Mouse (Mus musculus) megakaryocyte progenitor cell, adult 5-6 weeks (primary cell): ENCODE measurements around the gene Rgs12. TPM values are rescaled to one million over a fixed set of nuclear protein-coding genes. Genes with fewer than 3 reads are reported as not detected.

ENCODE experiments used
- ATAC-seq: replicated peaks from 2 replicates; pipeline ENCODE4 v1.8.0; 2016; ENCODE audit warnings: mild to moderate bottlenecking, moderate TSS enrichment, inconsistent platforms; ENCODE audit not compliant: poor library complexity
- total RNA-seq, 2 experiments: library from RNA; stranded (forward) in 1 of 2; stranded (reverse) in 1 of 2; fragments of 157-497, 149-512 nt in 1 of 2; fragments of 200-1000 nt in 1 of 2; gene quantifications; 2 replicates each; pipeline versions ENCODE4 v1.2.3 to v1.2.4; 2015 to 2017

Gene Rgs12
- total RNA-seq (2015) = 9.7 and 12.2 TPM in 2 replicates
- total RNA-seq (2017) = 8.3 and 11.8 TPM in 2 replicates

DNA sequence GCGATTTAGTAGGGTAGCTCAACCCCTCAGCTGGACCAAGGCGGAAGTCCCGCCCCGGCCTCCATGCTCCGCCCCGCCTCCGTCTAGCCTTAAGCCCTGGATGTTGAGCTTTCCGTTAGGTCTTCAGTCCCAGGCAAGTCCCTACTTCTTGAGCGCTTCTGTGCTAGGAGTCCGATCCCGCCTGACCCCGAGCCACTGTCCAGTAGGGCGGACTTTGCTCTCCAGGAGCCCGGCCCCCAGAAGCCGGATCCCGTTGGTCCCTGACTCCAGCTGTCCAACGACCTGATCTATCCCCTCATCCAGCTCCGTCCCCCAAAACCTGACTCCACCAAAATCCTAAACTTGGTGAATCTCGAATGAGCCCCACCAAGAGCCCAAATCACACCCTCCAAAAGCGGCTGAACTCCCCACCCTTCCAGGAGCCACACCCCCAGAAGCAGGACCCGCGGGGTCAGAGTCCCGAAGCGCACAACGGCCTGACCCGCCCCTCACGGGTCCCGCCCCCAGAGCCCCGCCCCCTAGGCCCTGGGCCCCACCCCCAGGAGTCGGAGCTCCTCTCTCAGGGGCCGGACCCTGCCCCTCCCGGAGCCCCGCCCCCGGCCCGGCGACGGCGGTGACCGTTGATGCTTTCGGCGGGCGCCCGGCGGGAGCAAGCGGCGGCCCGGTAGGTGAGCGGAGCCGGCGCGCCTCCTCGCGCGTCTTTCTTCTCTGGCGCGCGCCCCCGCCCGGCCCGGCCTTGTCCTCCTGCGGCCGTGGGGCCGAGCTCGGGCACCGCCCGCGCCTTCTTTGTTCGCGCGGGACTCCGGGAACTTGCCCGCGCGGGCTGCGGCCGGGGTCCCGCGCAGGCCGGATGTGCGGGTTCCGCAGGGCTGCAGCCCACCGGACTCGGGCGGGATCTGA, at the start of gene Rgs12:
Gene Rgs12, plus strand, starts transcription at position 585 of the 900 bp plus-strand sequence.
- peak; percentile 82 for ATAC-seq

GRCm38 (mm10) chr5:34899787-34900469, 49.3 kb upstream of the Rgs12 start:
- no peak for ATAC-seq

GRCm38 (mm10) chr5:34902371-34902770, 46.9 kb upstream of the Rgs12 start:
- no peak for ATAC-seq

DNA sequence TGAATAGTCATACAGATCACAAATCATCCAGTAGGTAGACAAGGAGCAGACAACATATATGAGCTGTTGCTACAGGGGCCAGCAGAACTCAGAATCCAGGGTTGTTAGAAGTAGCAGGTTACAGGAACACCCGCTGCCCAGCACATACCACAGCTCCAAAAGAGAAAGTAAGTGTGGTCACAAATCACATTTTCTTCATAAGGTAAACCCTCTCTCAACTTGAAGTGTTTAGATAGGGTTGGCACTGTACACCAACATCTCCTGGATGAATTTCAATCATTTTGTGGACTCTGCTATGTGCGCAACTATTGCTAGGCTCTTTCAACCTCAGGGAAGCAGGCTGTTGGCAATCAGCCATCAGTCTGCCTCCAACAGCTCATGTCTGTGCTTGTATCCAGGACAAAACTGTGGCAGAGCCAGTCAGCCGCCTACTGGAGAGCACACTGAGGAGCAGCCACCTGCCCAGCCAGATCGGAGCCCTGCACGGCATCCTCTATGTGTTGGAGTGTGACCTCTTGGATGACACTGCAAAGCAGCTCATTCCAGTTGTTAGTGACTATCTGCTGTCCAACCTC, 46.3 kb upstream of the Rgs12 start:
- ATAC-seq = no peak

DNA sequence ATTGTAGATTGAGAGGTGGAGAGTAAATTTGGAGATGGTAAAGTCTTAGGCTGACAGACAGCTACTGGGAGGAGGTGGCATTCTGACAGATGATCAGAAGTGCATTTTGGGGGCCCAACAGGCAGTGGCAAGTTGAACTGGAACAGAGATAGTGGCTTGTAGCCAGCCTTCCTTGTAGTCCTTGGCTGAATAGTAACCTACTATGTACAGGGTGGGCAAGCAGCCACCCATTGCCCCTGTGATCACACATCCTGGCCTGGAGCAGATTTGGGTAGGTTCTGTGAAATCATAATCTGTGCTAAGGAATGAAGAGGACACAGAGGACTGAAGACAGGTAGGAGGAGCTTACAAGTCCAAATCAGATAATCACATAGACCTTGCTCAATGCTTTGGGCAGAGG, 44.8 kb upstream of the Rgs12 start:
- no peak for ATAC-seq

- ATAC-seq = no peak
These were observed 42.0 kb upstream of the Rgs12 start for GRCm38 (mm10) chr5:34907230-34907629.

- peak; percentile 78 for ATAC-seq
These were observed 41.1 kb upstream of the Rgs12 start, which contains the start of gene Msantd1 for GRCm38 (mm10) chr5:34907910-34908725. Msantd1 (plus strand) TSS chr5:34908012.

- ATAC-seq = no peak
These were observed 40.3 kb upstream of the Rgs12 start for GRCm38 (mm10) chr5:34908726-34909633.

GRCm38 (mm10) chr5:34909634-34910503, 39.4 kb upstream of the Rgs12 start:
- peak; percentile 43; the same call in 1 of the 2 replicates for ATAC-seq

DNA sequence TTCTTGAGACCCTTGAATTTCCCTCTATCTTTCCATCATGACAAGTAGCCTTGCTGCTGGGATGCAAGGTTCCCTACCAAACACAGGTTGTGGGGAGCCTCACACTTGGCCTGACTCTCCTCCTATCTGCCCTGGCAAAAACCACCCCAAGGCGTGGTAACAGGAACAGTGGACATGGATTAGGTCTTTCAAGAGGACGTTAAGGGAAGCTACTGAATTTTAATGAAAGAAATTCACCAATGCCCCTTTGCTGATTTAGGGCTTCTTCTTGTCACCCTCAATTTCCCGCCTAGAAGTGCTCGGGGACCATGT, 38.8 kb upstream of the Rgs12 start:
- no peak for ATAC-seq

DNA sequence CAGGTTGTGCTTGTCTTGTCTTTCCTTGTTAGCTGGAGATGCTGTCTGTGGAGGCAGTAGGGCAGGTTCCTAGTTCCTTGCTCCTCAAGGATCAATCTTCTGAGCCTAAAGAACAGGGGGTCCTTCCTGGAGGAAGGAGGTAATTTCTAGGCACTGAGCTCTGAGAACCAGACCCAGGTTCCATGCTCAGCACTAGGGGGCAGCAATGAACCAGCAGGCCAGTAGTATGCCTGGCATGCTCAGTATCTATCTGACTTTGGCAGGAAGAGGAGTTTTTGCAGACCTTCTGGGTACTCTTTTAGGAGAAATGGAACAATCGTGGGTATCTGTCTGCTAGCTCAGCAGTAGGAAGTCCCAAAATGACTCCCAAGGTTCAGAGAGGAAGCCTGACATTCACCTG, 33.4 kb upstream of the Rgs12 start:
- ATAC-seq = peak; percentile 90

GRCm38 (mm10) chr5:34917234-34917655, 32.0 kb upstream of the Rgs12 start:
- ATAC-seq = no peak

GRCm38 (mm10) chr5:34918785-34919184, 30.5 kb upstream of the Rgs12 start:
- peak; percentile 18 for ATAC-seq

DNA sequence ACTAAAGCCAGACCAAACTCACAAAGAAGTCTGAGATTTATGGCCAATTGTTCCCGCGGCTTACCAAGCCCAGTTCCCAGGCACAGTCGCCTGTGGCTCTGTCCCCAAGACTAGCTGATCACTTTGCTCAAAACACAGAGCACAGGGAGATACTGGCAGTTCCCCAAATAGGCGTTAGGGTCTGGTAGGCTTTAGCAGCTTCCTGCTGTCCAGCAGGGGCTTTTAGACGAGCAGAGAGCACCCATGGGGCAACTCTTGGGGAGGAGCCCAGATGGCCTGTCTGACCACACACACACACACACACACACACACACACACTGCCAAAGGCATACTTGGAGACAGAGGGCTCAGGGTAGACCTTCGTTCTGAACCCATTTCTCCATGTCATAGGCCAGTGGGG, 26.7 kb upstream of the Rgs12 start:
- no peak for ATAC-seq

GRCm38 (mm10) chr5:34923920-34924319, 25.3 kb upstream of the Rgs12 start:
- peak; percentile 74 for ATAC-seq

DNA sequence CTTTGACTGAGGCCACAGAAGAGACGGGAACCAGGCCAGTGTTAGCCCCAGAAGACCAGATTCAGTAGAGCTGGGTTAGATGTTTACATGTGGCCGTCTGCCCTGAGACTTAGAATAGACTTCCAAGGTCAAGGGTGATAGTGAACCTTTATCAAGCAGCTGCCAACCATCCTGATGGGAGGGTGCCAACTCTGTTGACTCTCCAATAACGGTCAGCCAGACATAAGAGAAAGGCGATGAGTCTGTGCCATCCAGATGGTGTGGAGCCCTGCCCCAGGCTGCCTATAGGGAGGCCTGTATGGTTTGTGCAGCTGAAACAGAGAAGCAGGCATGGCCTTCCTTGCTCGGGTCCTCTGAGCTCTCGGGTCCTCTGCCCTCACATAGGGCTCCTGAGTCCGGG, 24.7 kb upstream of the Rgs12 start:
- peak; percentile 84 for ATAC-seq

DNA sequence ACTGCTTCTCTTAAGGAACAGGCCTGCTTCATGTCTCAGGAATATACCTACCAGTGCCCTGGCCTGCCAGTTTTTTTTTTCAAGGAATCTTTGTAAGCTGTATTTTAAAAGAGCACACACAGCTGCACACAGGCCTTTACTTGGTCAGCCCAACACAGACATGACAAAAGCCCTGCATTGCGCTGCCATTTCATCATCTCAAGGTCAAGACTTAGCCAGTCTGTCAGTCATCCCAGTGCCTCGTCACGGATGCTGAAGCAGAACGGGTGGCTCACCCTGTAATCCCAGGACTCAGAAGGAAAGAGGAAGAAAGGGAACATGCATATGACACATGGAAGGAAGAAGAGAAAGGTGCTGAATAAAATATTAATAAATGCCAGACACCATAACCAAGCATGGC, 21.6 kb upstream of the Rgs12 start:
- no peak for ATAC-seq

GRCm38 (mm10) chr5:34930151-34930975, 18.9 kb upstream of the Rgs12 start:
- ATAC-seq = peak; percentile 87
